Mouse (Mus musculus): Measurements from ENCODE around the gene 4933434E20Rik. TPM values are rescaled to one million over a fixed set of nuclear protein-coding genes. Genes with fewer than 3 reads are reported as not detected.

The 4933434E20Rik gene
- total RNA-seq (2012; rRNA removed) = 69.2 and 73.7 TPM in 2 replicates

- peak within 1 kb of the TSS; percentile 100 for H3K9ac ChIP-seq (ENCODE audit: insufficient read depth, low read depth, low read length, poor library complexity, severe bottlenecking)
- peak within 1 kb of the TSS; percentile 97 to 100 for H3K4me3 ChIP-seq (ENCODE audit: insufficient read depth in 1 of 2, low read depth in 1 of 2, low read length in 2 of 2, poor library complexity in 1 of 2, severe bottlenecking in 1 of 2)
- no peaks in the 10 kb centered on the region for H3K4me1 ChIP-seq (ENCODE audit: control insufficient read depth in 2 of 2, insufficient read depth in 2 of 2, low read length in 2 of 2, poor library complexity in 1 of 2)
- H3K36me3 ChIP-seq (ENCODE audit: control insufficient read depth, insufficient read depth, low read length, poor library complexity, severe bottlenecking) = peaks cover 9% of the 10 kb centered on the region
- TF ChIP-seq MAFK (IDR thresholded peaks at IDR 0.05; ENCODE audit: insufficient read depth, low read depth, low read length) = no peak
- no peak for TF ChIP-seq ZC3H11A (IDR thresholded peaks at IDR 0.05; ENCODE audit: borderline replicate concordance, low read depth, low read length)
- no peak for TF ChIP-seq ZNF384 (IDR thresholded peaks at IDR 0.05; ENCODE audit: low read depth, low read length)
- TF ChIP-seq CHD2 (IDR thresholded peaks at IDR 0.05; ENCODE audit: low read depth, low read length) = no peak
- TF ChIP-seq HCFC1 (IDR thresholded peaks at IDR 0.05; ENCODE audit: borderline replicate concordance, insufficient read depth, low read length) = peak; percentile 41; the same call in 1 of the 2 replicates
- H3K9me3 ChIP-seq (ENCODE audit: control insufficient read depth, insufficient read depth, low read depth, low read length) = no peaks in the 10 kb centered on the region
- peak within 1 kb of the TSS; percentile 97 for H3K27ac ChIP-seq (ENCODE audit: insufficient read depth, low read depth, low read length, poor library complexity, severe bottlenecking)
- in situ Hi-C loops (cut with MboI; ENCODE audit: low sequenced_read_pairs in 2 of 2, unreplicated experiment in 2 of 2) = no loop called here
- DNase-seq (ENCODE audit: low read depth, low spot score) = peak; percentile 15
These were observed at the start of gene 4933434E20Rik for GRCm38 (mm10) chr3:90051441-90052350. Gene 4933434E20Rik (plus strand): TSS chr3:90051636.

GRCm38 (mm10) chr3:90004091-90004796 is 47.2 kb upstream of the 4933434E20Rik start:
- Histone ChIP-seq H3K4me3 (ENCODE audit: insufficient read depth in 1 of 2, low read depth in 1 of 2, low read length in 2 of 2, poor library complexity in 1 of 2, severe bottlenecking in 1 of 2) (no peak overlapping the region), H3K36me3 (ENCODE audit: control insufficient read depth, insufficient read depth, low read length, poor library complexity, severe bottlenecking) (peaks cover 27% of the 10 kb centered on the region)
- no peak for DNase-seq (ENCODE audit: low read depth, low spot score)

DNA sequence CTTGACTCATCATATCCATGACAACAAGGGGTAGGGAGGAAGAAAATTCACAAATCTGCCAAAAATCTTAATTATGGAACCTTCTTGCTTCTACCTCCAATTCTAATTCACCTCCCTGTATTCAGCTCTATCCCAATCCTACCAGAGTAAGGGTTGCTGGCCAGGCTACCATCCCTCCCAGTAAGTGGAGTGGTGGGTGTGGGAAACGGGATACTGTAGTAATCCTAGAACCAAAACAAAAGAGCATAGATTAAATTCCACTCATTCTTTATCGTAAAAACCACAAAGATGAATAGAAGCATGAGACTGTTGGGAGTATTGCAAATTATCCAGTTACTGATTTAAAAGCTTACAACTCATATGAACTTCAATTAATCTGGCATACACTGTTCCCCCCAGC is 41.1 kb upstream of the 4933434E20Rik start:
- H3K36me3 ChIP-seq (ENCODE audit: control insufficient read depth, insufficient read depth, low read length, poor library complexity, severe bottlenecking) = peaks cover 38% of the 10 kb centered on the region

More at GRCm38 (mm10) chr3:90004091-90004796, 47.2 kb upstream of the 4933434E20Rik start:
- Histone ChIP-seq H3K4me1 (ENCODE audit: control insufficient read depth in 2 of 2, insufficient read depth in 2 of 2, low read length in 2 of 2, poor library complexity in 1 of 2) (no peaks in the 10 kb centered on the region), H3K27ac (ENCODE audit: insufficient read depth, low read depth, low read length, poor library complexity, severe bottlenecking) (no peak overlapping the region), H3K9me3 (ENCODE audit: control insufficient read depth, insufficient read depth, low read depth, low read length) (no peaks in the 10 kb centered on the region), H3K9ac (ENCODE audit: insufficient read depth, low read depth, low read length, poor library complexity, severe bottlenecking) (no peak overlapping the region)
- in situ Hi-C loops (cut with MboI; ENCODE audit: low sequenced_read_pairs in 2 of 2, unreplicated experiment in 2 of 2) = no loop called here
- no peak for TF ChIP-seq ZNF384 (IDR thresholded peaks at IDR 0.05; ENCODE audit: low read depth, low read length)
- TF ChIP-seq HCFC1 (IDR thresholded peaks at IDR 0.05; ENCODE audit: borderline replicate concordance, insufficient read depth, low read length) = no peak
- no peak for TF ChIP-seq MAFK (IDR thresholded peaks at IDR 0.05; ENCODE audit: insufficient read depth, low read depth, low read length)
- no peak for TF ChIP-seq ZC3H11A (IDR thresholded peaks at IDR 0.05; ENCODE audit: borderline replicate concordance, low read depth, low read length)

GRCm38 (mm10) chr3:90016626-90017025 is 34.8 kb upstream of the 4933434E20Rik start:
- Histone ChIP-seq H3K4me1 (ENCODE audit: control insufficient read depth in 2 of 2, insufficient read depth in 2 of 2, low read length in 2 of 2, poor library complexity in 1 of 2) (no peaks in the 10 kb centered on the region), H3K27ac (ENCODE audit: insufficient read depth, low read depth, low read length, poor library complexity, severe bottlenecking) (no peak overlapping the region), H3K9ac (ENCODE audit: insufficient read depth, low read depth, low read length, poor library complexity, severe bottlenecking) (no peak overlapping the region), H3K4me3 (ENCODE audit: insufficient read depth in 1 of 2, low read depth in 1 of 2, low read length in 2 of 2, poor library complexity in 1 of 2, severe bottlenecking in 1 of 2) (no peak overlapping the region), H3K9me3 (ENCODE audit: control insufficient read depth, insufficient read depth, low read depth, low read length) (no peaks in the 10 kb centered on the region), H3K36me3 (ENCODE audit: control insufficient read depth, insufficient read depth, low read length, poor library complexity, severe bottlenecking) (peaks cover 33% of the 10 kb centered on the region)
- in situ Hi-C loops (cut with MboI; ENCODE audit: low sequenced_read_pairs in 2 of 2, unreplicated experiment in 2 of 2) = no loop called here
- TF ChIP-seq MAFK (IDR thresholded peaks at IDR 0.05; ENCODE audit: insufficient read depth, low read depth, low read length) (no peak), ZNF384 (IDR thresholded peaks at IDR 0.05; ENCODE audit: low read depth, low read length) (no peak), ZC3H11A (IDR thresholded peaks at IDR 0.05; ENCODE audit: borderline replicate concordance, low read depth, low read length) (no peak), CHD2 (IDR thresholded peaks at IDR 0.05; ENCODE audit: low read depth, low read length) (no peak), HCFC1 (IDR thresholded peaks at IDR 0.05; ENCODE audit: borderline replicate concordance, insufficient read depth, low read length) (no peak)
- DNase-seq (ENCODE audit: low read depth, low spot score) = no peak

More for the DNA sequence above, 41.1 kb upstream of the 4933434E20Rik start:
- Histone ChIP-seq H3K4me1 (ENCODE audit: control insufficient read depth in 2 of 2, insufficient read depth in 2 of 2, low read length in 2 of 2, poor library complexity in 1 of 2) (no peaks in the 10 kb centered on the region), H3K4me3 (ENCODE audit: insufficient read depth in 1 of 2, low read depth in 1 of 2, low read length in 2 of 2, poor library complexity in 1 of 2, severe bottlenecking in 1 of 2) (no peak overlapping the region), H3K9me3 (ENCODE audit: control insufficient read depth, insufficient read depth, low read depth, low read length) (no peaks in the 10 kb centered on the region), H3K27ac (ENCODE audit: insufficient read depth, low read depth, low read length, poor library complexity, severe bottlenecking) (no peak overlapping the region), H3K9ac (ENCODE audit: insufficient read depth, low read depth, low read length, poor library complexity, severe bottlenecking) (no peak overlapping the region)
- no peak for DNase-seq (ENCODE audit: low read depth, low spot score)
- no peak for TF ChIP-seq ZNF384 (IDR thresholded peaks at IDR 0.05; ENCODE audit: low read depth, low read length)
- TF ChIP-seq ZC3H11A (IDR thresholded peaks at IDR 0.05; ENCODE audit: borderline replicate concordance, low read depth, low read length) = no peak
- no peak for TF ChIP-seq CHD2 (IDR thresholded peaks at IDR 0.05; ENCODE audit: low read depth, low read length)
- TF ChIP-seq MAFK (IDR thresholded peaks at IDR 0.05; ENCODE audit: insufficient read depth, low read depth, low read length) = no peak
- TF ChIP-seq HCFC1 (IDR thresholded peaks at IDR 0.05; ENCODE audit: borderline replicate concordance, insufficient read depth, low read length) = no peak
- in situ Hi-C loops (cut with MboI; ENCODE audit: low sequenced_read_pairs in 2 of 2, unreplicated experiment in 2 of 2) = no loop called here

All from ES-E14 (cell line).